Mouse (Mus musculus) heart, adult 18-20 months (tissue): Measurements from ENCODE around the gene Tnfrsf1b. TPM values are rescaled to one million over a fixed set of nuclear protein-coding genes. Genes with fewer than 3 reads are reported as not detected.

Experiments used
- DNase-seq, 2 experiments: peaks; one replicate each; pipeline ENCODE4 v3.0.0; 2021 to 2022; ENCODE audit warnings: mixed read lengths in 1 of 2
- long read RNA-seq, 2 experiments: library from polyadenylated mRNA; stranded (forward); transcript quantifications; one replicate each; pipeline ENCODE4 v2.0.0; 2021
- total RNA-seq, 2 experiments: library from RNA; stranded (reverse); gene quantifications; 2 replicates each; pipeline ENCODE4 v1.2.3; 2021

Tnfrsf1b gene
- 1 to 10 TPM; 6.5 to 6.6 TPM for total RNA-seq
- long read RNA-seq, experiment 1, partial matches to known transcripts = 1 of 2 reads
- long read RNA-seq, experiment 1, other reads (novel, unspliced or antisense) = 1 of 2 reads
- long read RNA-seq, experiment 2, partial matches to known transcripts = 0 of 1 reads
- long read RNA-seq, experiment 2, other reads (novel, unspliced or antisense) = 1 of 1 reads

- peak; percentile 84 to 86 for DNase-seq
Observed at GRCm38 (mm10) chr4:145246173-145247011, at the start of gene Tnfrsf1b. Tnfrsf1b (minus strand) TSS chr4:145246870.

- peak; percentile 57 to 77 for DNase-seq
Observed at GRCm38 (mm10) chr4:145295589-145296300, 49.1 kb upstream of the Tnfrsf1b start.

- no peak for DNase-seq
Observed at GRCm38 (mm10) chr4:145294588-145294987, 47.9 kb upstream of the Tnfrsf1b start.

DNA sequence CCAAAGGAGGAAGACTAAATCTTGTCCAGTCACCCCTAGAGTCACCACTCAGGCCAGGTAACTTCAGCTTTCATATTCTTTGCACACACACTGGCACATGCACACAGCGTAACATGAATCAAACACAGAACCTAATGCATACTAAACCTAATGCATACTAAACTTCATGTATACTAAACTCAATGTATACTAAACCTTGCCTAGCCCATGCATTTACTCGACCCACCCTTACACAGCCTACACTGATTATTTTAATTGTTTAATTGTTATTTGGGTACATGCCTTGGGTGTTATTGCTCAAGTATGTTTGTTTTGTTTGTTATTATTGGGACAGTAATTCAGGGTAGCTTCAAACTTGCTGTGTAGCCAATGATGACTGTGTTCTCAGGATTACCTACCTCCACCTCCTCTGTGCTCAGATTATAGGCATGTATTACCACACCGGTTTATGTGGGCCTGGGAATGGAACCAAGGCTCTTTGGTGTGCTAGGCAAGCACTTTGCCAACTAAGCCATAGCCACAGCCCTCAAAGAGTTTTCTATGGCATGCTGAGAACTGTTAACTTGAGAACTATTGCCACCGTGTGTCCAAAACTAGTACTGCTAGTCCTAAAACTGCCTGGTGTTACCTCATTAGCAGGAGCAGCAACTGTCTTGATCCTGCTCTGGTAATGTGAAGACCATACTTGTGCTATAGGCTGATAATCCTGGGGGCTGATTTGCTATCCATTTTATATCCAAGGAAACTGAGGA is 39.9 kb upstream of the Tnfrsf1b start:
- DNase-seq = peak; percentile 80 to 91

- no peak for DNase-seq
Observed at GRCm38 (mm10) chr4:145284675-145285074, 38.0 kb upstream of the Tnfrsf1b start.

DNA sequence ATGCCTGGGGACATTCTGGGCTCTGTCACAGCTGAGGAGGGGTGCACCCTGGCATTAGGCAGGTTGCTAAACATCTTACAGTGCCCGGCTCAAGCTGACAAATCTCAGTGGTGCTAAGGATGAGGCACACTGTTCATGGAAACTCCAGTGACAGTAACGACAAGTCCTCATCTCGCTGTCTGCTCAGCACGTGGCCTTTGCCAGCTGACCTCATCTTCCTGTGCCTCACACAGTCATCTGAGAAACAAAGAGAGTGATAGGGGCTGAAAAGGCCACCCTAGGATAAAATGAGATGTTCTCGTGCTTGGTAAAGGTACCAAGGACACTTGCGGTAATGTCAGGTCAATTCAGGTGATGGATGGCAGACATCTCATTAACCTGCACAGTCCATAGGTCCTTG is 36.8 kb upstream of the Tnfrsf1b start:
- no peak for DNase-seq

- peak in 1 of 2 experiments; percentile 63 for DNase-seq
Observed at GRCm38 (mm10) chr4:145280966-145281365, 34.3 kb upstream of the Tnfrsf1b start.

- DNase-seq = peak in 1 of 2 experiments; percentile 54
Observed at GRCm38 (mm10) chr4:145278724-145279370, 32.2 kb upstream of the Tnfrsf1b start.

GRCm38 (mm10) chr4:145278231-145278630 is 31.6 kb upstream of the Tnfrsf1b start:
- DNase-seq = no peak

DNA sequence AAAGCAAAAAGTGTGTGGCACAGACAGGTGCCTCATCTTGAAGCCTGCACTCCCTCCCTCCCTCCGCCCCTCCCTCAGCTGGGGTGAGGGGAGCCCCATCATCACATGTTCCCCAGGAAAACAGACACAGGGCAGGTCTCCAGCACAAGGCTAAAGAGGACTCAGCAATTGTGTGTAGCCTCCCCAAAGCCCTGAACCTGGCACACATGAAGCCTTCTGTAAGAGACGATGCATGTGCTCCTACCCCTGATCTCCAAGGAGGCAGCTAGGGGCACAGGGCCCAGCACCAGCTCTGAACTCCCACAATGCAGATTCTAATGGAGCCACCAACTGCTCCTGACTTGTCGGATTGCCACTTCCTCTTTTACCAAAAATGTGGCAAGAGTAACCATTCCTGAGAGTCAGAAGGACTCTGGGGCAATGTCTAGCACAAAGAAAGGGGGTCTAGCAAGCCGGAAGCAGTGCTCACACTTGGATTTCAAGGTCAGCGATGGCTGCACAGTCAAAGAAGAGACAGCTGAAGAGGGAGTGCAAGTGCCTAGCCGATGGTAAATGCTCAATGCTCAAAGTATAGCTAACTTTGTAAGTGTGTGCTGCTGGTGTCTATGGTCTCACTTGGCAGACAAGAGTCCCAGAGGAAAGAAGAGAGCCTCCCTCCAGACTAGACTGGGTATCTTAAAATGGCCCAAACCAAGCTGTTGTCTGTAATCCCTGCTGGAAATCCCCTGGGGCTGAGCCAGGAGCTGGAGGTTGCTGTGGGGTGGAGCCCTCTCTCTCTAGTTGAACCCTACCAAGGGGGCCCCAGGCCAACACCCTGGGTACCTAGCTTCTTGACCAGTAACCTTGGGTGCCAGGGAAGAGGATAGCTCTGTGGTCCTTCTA is 29.9 kb upstream of the Tnfrsf1b start:
- no peak for DNase-seq

GRCm38 (mm10) chr4:145274887-145275286 is 28.2 kb upstream of the Tnfrsf1b start:
- DNase-seq = no peak

- no peak for DNase-seq
Observed at GRCm38 (mm10) chr4:145273923-145274322, 27.3 kb upstream of the Tnfrsf1b start.

DNA sequence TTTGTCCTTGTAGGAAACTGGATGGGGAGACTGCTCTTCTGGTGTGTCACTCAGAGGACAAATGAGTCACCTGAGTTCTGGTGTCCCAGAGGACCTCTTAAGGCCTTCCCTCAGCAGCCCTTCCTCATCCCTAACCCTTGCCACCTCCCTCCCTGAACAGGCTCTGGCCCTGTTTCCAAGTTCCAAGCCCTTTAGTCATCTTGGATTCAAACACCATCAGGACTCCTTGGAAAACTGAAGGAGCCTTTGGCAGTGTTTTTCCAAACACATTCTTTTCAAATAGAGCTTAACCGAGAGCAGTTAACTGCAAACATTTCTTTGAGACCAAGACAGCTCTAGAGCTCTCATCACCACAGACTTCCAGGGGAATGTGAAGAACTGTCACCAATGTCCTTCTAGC is 26.1 kb upstream of the Tnfrsf1b start:
- peak; percentile 60 to 84 for DNase-seq

DNA sequence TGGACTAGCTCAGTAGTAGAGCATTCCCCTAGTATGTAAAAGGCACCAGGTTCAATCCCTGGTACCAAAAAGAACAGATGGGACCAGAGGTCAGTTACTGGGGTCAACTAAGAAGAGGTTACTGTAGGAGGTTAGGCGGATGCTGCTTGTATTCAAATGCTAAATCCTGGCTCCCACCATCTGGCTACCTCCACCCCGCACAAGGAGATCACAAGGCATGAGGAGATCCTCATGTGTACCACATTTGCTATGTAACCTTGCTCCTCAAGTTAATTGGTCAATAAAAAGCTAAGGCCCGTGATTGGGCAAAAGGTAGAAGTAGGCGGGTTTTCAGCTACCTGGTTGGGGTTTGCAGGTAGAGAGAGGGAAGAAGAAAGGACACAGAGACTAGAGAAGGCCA is 25.0 kb upstream of the Tnfrsf1b start:
- no peak for DNase-seq

DNA sequence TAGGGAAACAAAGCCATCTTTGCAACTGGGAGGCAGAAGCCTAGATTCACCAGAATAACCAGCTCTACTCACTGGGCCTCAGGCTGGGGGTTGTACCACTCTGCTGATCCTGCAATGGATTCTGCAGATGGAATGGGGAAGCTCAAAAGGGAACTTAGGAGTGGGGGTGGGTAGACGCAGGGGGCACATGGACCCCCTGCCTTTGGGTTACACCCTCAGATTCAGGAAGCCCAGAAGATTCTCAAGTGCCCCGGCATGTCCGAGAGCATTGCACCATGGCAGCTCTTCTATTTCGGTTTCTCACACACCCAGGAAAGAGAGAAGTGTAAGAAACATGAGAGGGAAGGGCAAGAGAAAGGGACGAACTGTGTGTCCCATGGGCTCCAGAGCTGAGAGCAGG is 23.5 kb upstream of the Tnfrsf1b start:
- peak in 1 of 2 experiments; percentile 58 for DNase-seq

DNA sequence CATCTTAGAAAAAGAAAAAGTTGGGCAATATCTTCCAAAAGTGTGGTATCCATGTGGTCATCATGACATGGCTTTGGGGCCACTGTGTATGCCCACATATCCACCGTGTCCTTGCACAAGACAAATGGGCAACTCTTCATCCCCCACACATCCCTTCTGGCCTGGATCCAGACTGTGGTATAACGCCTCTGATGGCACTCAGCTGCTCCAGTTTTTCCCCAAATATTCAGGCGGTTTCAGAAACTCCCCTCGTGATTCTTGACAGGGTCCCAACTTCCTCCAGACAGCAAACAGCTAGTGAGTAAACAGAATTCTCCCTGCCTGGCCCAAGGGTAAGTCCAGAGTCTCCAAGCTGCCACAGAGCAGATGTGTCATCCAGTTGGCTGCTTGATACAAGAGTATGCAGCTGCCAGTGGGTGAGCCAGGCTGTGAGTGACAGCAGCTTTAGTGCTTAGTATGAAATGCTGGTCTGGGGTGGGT is 21.0 kb upstream of the Tnfrsf1b start:
- peak in 1 of 2 experiments; percentile 54 for DNase-seq

DNA sequence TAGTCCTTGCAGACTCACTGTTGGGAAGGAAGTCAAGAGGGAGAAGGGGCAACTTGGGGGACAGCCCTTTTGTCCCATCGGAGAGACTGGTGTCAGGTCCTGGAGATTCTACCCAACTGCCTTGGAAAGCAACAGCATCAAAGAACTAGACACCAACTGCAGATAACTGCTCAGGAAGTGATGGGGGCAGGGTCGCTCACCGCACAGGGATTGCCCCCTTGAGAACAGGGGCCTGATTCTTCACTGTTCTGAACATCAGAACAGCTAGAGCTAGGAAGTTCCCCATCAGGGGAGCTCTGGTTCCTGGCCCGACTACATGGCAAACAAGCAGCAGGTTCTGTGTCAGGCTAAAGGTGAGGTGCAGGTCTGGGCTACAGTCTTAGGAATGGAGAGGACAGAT is 19.8 kb upstream of the Tnfrsf1b start:
- no peak for DNase-seq

DNA sequence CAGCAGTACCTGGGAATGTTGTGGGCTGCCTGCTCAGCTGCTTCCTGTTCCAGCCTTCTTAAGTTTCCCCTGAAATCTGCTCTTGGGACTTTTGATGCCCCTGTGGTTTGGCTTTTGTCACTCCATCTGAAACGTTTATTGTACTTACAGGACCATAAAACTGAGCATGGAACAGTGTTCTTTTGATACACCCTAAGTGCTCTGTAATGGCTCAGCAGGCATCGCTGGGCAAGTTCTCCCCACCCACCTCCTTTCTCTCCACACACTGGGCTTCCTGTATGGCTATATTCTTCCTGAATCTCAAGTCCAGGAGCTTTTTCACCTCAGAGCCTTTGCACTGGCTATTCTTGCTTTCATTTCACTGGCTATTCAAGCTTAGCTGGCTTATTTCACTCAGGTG is 18.1 kb upstream of the Tnfrsf1b start:
- no peak for DNase-seq

DNA sequence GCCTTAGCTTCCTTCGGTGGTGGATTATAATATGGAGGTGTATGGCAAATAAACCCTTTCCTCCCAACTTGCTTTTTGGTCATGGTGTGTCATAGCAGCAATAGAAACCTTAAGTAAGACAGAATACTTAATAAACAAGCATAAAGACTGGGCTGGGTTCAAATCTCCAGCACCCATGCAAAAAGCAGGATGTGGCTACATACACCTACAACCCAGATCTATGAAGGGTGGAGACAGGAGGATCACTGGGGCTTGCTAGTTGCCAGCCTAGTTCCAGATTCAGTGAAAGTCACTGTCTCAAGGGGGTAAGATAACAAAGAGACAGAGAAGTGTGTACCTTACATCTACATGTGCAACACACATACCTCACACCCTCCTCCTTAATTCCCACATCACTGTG is 16.9 kb upstream of the Tnfrsf1b start:
- DNase-seq = no peak

DNA sequence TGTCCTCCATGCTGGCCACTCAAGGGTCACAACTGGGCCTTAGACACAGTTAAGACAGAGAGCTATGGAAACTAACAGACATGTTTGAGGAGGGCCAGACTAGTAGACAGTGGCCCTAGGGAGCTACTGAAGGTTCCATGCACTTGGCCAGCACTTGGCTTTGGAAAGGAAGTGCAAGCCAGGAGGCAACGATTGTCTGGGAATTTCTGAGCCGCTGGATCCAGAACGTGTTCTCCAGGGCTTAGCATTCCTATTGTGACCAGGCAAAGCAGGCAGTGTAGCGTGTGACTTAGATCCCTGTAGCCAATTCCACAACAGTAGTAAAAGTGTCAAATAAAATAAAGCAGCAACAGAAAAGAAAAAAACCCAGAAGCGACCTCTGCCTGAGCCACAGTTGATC is 14.1 kb upstream of the Tnfrsf1b start:
- peak; percentile 24 to 44 for DNase-seq
